Mouse (Mus musculus) limb, embryonic 14.5 days (tissue): Measurements from ENCODE around the gene Efna5. TPM values are rescaled to one million over a fixed set of nuclear protein-coding genes. Genes with fewer than 3 reads are reported as not detected.

ENCODE experiments used
- ATAC-seq: fragments of 200-750 bp; cut with Nextera tagmentation; 2 replicates; pipeline ENCODE4 v1.8.0; 2017; ENCODE audit warnings: low read depth, moderate number of reproducible peaks, moderate TSS enrichment; ENCODE audit not compliant: low FRiP score
- DNase-seq: peaks from one replicate; pipeline ENCODE4 v3.0.0-alpha.2; 2015; ENCODE audit warnings: low spot score
- H3K27ac ChIP-seq: fragments of 300-500 bp; sonication (generic); replicated peaks from 2 replicates; pipeline ENCODE4 v1.5.1; 2014; ENCODE audit warnings: low read depth, mild to moderate bottlenecking, low read length, moderate library complexity, mixed read lengths
- H3K27me3 ChIP-seq: fragments of 300-500 bp; sonication (generic); 2 replicates; pipeline ENCODE4 v1.6.1; 2014; ENCODE audit warnings: low read length, mixed read lengths; ENCODE audit not compliant: control insufficient read depth, insufficient read depth
- H3K36me3 ChIP-seq: fragments of 300-500 bp; sonication (generic); 2 replicates; pipeline ENCODE4 v1.6.1; 2014; ENCODE audit warnings: mild to moderate bottlenecking, low read length, moderate library complexity, mixed read lengths; ENCODE audit not compliant: control insufficient read depth, insufficient read depth
- H3K4me1 ChIP-seq: fragments of 300-500 bp; sonication (generic); 2 replicates; pipeline ENCODE4 v1.6.1; 2014; ENCODE audit warnings: antibody characterized with exemption, low read length, mixed read lengths; ENCODE audit not compliant: control insufficient read depth, insufficient read depth
- H3K4me2 ChIP-seq: fragments of 300-500 bp; sonication (generic); replicated peaks from 2 replicates; pipeline ENCODE4 v1.6.1; 2014; ENCODE audit warnings: low read depth, mild to moderate bottlenecking, low read length, moderate library complexity; ENCODE audit not compliant: severe bottlenecking
- H3K4me3 ChIP-seq: fragments of 300-500 bp; sonication (generic); replicated peaks from 2 replicates; pipeline ENCODE4 v1.5.1; 2014; ENCODE audit warnings: low read length
- H3K9ac ChIP-seq: fragments of 300-500 bp; sonication (generic); 2 replicates; pipeline ENCODE4 v1.6.1; 2014; ENCODE audit warnings: mild to moderate bottlenecking, low read depth, low read length, moderate library complexity; ENCODE audit not compliant: severe bottlenecking
- H3K9me3 ChIP-seq: fragments of 300-500 bp; sonication (generic); 2 replicates; pipeline ENCODE4 v1.6.1; 2016; ENCODE audit warnings: low read length; ENCODE audit not compliant: control insufficient read depth
- POLR2A ChIP-seq: fragments of 200-500 bp; IDR thresholded peaks from 2 replicates; pipeline ENCODE4 v1.8.0; 2012; ENCODE audit warnings: inconsistent platforms, mild to moderate bottlenecking, moderate library complexity, borderline replicate concordance; ENCODE audit not compliant: insufficient read depth, insufficient read length; ENCODE audit errors: extremely low read depth
- WGBS: fragments of 180-500 bp; shearing (Covaris S2); extraction: QIAGEN DNeasy Blood & Tissue Kit; methylation state at CpG from one replicate; pipeline ENCODE4 v1.1.7; 2014; 5-methylcytosine and 5-hydroxymethylcytosine counted together
- polyA plus RNA-seq, 2 experiments: library from polyadenylated mRNA; depleted of rRNA in 1 of 2; stranded (reverse) in 1 of 2; unstranded in 1 of 2; fragments of >200 nt; fragmentation: Nextera tagmentation in 1 of 2; extraction: Ambion mirVana in 1 of 2; gene quantifications; 2 replicates each; pipeline versions ENCODE4 v1.2.1 to v1.2.3; 2012 to 2014

The Efna5 gene
- polyA plus RNA-seq, 2 experiments, result 22.8 to 64.8 TPM

DNA sequence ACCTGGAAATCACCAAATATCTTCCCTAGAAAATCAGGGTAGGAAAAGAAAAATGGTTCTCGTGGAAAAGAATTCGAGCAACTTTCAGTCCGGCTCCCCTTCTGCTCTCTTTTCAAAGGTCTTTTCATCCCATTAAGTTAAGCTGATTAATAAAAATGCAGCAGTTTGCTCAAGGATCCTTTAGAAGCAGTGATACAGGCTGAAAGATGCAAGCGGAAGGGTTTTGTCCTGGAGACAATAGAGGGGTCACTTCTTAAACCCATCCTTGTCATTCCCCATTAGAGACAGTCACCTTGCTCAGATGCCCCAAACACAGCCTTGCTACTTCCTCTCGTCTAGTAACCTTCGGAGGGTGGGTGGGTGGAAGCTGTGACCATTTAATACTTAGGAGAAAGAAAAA lies 27.4 kb downstream of the Efna5 start:
- peaks cover 11% of the 10 kb centered on the region for H3K4me1 ChIP-seq
- ATAC-seq (no peak), DNase-seq (no peak)
- no peak overlapping the region for H3K4me3 ChIP-seq
- no peak overlapping the region for H3K4me2 ChIP-seq
- TF ChIP-seq POLR2A, result no peak
- no peaks in the 10 kb centered on the region for H3K36me3 ChIP-seq
- H3K27ac ChIP-seq, result no peak overlapping the region
- WGBS, result 32% methylated on average over 6 of the region's 6 CpGs
- no peaks in the 10 kb centered on the region for H3K27me3 ChIP-seq
- H3K9ac ChIP-seq, result no peak overlapping the region
- no peaks in the 10 kb centered on the region for H3K9me3 ChIP-seq

DNA sequence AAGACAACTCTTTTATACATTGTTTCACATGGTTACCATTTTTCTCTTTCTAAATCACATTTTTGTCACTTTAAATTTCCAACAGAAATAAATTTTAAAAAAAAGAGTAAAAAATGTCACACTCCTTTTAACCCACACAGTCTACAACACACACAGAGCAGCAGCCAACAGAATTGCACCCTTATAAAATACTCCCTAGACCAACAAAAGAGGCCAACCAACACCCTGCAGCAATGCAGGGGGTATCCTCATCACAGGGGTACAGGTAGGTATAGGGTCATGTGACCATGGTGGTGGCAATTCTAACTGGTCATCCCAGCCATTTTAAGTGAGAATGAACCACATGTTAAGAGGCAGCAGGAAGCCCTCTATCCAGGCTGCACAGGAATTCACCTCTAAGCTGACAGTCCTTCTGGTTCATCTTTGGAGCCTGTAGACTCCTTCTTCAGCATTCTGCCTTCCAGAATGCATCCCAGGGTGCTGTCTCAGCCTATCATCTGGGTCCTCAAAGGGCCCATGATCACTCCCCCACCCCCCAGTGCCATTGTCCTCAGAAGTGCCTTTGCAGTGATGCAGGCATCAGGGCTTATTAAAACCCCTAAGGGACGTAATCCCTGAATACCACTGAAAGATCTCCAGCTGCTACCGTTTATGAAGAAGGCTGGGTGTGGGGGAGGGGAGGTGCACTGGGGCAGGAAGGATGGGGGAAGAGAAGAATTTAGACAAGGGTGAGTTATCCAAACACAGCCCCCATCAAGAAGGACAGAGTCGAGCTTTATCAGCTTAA lies 28.1 kb downstream of the Efna5 start:
- WGBS, result 7% methylated on average over 3 of the region's 3 CpGs
- DNase-seq, result no peak
- H3K4me3 ChIP-seq, result no peak overlapping the region

DNA sequence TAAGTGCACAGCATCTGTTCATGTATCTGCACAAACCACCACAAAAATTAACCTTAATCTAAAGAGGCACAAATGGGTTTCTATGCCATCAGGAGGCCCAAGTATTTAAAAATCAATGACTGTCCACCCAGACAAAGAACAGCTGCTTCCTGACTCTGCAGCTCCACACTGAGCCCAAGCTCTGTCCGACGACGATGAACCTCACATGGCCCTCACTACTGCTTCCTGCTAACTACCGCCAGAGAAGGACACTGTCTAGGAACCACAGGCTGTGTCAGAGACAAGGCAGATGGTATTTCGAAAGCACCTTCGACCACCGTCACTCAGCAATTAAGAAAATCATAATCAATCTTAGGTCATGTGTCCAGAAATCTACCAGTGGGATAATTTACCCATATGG lies 29.8 kb downstream of the Efna5 start:
- Histone ChIP-seq H3K27ac (no peak overlapping the region), H3K4me3 (no peak overlapping the region), H3K27me3 (no peaks in the 10 kb centered on the region), H3K36me3 (no peaks in the 10 kb centered on the region), H3K9ac (no peak overlapping the region), H3K4me1 (peaks cover 19% of the 10 kb centered on the region), H3K4me2 (no peak overlapping the region), H3K9me3 (no peaks in the 10 kb centered on the region)
- DNase-seq (no peak), ATAC-seq (no peak)
- TF ChIP-seq POLR2A, result no peak
- WGBS, result 48% methylated on average over 7 of the region's 7 CpGs

More for the DNA sequence above, 28.1 kb downstream of the Efna5 start:
- Histone ChIP-seq H3K4me1 (peaks cover 11% of the 10 kb centered on the region), H3K4me2 (no peak overlapping the region), H3K9me3 (no peaks in the 10 kb centered on the region), H3K36me3 (no peaks in the 10 kb centered on the region), H3K9ac (no peak overlapping the region), H3K27ac (no peak overlapping the region), H3K27me3 (no peaks in the 10 kb centered on the region)
- no peak for TF ChIP-seq POLR2A
- ATAC-seq, result no peak

DNA sequence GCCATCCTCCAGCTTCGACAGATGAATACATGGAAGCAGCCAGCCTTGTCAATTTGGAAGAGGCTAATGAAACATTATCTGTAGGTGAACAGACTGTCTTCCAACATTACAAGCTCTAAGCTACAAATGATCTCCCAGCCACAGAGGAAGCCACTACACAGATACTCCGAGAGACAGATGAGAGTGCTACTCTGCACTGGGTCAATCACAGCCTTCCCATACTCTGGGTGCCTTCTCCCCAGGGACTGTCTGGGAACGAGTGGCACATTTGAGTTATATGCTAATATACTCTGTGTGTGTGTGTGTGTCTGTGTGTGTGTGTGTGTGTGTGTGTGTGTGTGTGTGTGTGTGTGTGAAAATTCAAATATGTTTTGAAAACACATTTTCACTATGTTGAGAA lies 30.5 kb downstream of the Efna5 start:
- 65% methylated on average over 3 of the region's 3 CpGs for WGBS
- Histone ChIP-seq H3K36me3 (no peaks in the 10 kb centered on the region), H3K4me2 (no peak overlapping the region), H3K4me3 (no peak overlapping the region), H3K27me3 (no peaks in the 10 kb centered on the region), H3K4me1 (peaks cover 24% of the 10 kb centered on the region), H3K9ac (no peak overlapping the region), H3K9me3 (no peaks in the 10 kb centered on the region), H3K27ac (no peak overlapping the region)
- DNase-seq (no peak), ATAC-seq (no peak)
- no peak for TF ChIP-seq POLR2A

DNA sequence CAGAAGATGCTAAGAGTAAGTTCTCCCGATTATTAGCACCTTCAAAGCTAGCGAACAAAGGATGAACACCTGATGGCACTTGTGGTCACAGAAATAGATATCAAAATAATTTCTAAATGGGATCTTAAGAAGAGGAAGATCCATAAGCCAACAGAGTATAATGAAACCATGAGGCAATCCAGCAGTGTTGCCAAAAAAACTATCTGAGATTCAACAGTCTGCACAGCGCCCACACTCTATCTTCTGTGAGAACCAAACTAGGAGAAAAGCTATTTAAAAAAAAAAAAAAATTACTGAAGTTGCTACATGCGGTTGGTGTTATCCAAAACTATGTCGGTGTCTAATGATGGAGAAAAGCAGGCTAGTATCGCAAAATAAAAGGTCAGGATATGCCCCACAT lies 31.4 kb downstream of the Efna5 start:
- H3K36me3 ChIP-seq, result no peaks in the 10 kb centered on the region
- no peak for ATAC-seq
- WGBS, result 87% methylated on average over 6 of the region's 6 CpGs

More for the DNA sequence above, 31.4 kb downstream of the Efna5 start:
- Histone ChIP-seq H3K4me1 (peaks cover 27% of the 10 kb centered on the region), H3K9ac (no peak overlapping the region), H3K4me3 (no peak overlapping the region), H3K27me3 (no peaks in the 10 kb centered on the region), H3K4me2 (no peak overlapping the region), H3K9me3 (no peaks in the 10 kb centered on the region), H3K27ac (no peak overlapping the region)
- no peak for DNase-seq
- TF ChIP-seq POLR2A, result no peak
